Mouse (Mus musculus): ENCODE data around the gene Ndufa6. TPM values are rescaled to one million over a fixed set of nuclear protein-coding genes. Genes with fewer than 3 reads are reported as not detected.
A peak's percentile ranks its signal among the peaks of the same experiment; 100 is the strongest.
"Not testable (repeated sequence)": the region's sequence is repeated elsewhere in the genome, so short reads cannot be mapped to it uniquely, and the experiment has no call there.

Gene Ndufa6
- total RNA-seq, 2 experiments from 2014 or later, result 577 to 610 TPM

GRCm38 (mm10) chr15:82372991-82373390 lies 18.9 kb upstream of the Ndufa6 start:
- no peak for DNase-seq
- intact Hi-C loops (cut with DNase I), result no loop called here

- DNase-seq, result no peak
- intact Hi-C loops (cut with DNase I), result no loop called here
Observed at GRCm38 (mm10) chr15:82372446-82372845, 18.3 kb upstream of the Ndufa6 start.

DNA sequence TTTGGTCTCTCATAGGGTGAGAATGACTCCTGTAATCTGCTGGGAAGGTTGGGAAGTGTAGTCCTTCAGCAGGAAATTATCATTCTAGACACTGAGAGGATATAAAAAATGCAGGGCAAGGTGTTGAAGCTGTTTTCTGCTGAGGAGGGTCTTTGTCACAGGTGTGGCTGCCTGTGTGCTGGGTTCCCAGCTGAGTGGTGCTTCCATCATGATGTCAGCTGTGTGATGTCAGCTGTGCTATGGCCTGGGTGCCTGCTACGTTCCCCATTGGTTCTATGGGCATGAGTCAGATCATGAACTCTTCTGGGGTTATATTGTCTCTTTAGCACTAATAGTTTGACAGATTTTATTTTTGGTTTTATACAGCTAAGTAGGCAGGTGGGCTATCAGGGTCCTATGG lies 14.7 kb upstream of the Ndufa6 start:
- intact Hi-C loops (cut with DNase I), result no loop called here
- no peak for DNase-seq

- no peak for DNase-seq
- intact Hi-C loops (cut with DNase I), result no loop called here
Observed at GRCm38 (mm10) chr15:82368146-82368545, 14.0 kb upstream of the Ndufa6 start.

DNA sequence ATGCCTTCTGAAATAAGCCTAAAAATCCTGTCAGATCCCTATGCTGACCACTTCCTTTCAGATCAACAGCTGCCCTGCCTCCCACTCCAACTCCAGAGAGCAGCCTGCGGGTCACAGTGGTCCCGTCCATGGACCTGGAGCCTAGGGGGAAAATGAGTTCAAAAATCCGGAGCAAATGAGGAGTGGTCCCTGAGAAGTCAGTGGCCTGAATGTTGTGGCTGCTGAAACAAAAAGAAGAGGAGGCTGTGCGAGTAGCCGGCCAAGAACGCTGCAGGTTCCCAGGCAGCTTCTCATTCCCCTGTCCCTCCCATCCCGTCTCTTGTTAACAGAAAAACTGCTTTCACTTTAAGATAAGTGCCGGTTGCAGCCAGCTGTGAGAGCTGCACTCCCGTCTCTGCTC lies 10.4 kb upstream of the Ndufa6 start:
- intact Hi-C loops (cut with DNase I), result not testable (repeated sequence)
- peak in 1 of 2 experiments; percentile 1 for DNase-seq

DNA sequence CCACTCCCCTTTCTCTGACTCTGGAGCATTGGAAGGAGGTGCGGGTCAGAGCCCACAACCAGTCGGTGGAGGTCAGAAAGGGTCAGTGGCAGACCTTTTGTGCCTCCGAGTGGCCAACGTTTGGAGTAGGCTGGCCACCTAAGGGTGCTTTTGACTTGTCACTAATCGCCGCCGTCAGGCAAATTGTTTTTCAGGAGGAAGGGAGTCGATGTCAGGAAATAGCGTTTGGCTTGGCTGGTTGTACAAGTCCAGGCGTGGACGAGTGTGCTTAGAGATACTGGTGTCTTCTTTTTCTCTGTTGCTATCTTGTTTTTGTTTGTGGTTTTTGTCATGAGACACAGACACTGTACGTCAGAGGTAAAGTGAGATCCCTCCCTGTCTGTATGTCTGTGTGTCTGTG lies 9.7 kb upstream of the Ndufa6 start:
- DNase-seq; intact Hi-C loops (cut with DNase I): not testable (repeated sequence)

DNA sequence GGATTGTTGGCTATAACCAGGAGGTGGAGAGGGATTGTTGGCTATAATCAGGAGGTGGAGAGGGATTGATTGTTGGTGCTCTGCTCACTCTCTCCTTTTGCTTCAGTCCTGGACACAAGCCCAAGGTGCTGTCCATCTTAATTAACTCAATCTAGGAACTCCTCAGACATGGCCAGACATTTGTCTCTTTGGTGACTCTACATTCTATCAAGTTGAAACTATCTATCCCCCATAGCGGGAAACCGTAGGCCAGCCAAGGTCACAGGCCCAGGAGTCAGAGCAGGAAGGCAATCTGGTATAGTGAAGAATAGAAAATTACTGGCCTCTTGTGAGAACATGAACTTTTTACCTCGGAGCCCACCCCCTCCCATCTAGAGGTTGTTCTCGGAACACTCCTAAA lies 8.1 kb upstream of the Ndufa6 start:
- DNase-seq, result peak in 1 of 2 experiments; percentile 1
- intact Hi-C loops (cut with DNase I), result no loop called here

- peak in 1 of 2 experiments; percentile 20 for DNase-seq
- intact Hi-C loops (cut with DNase I), result no loop called here
Observed at GRCm38 (mm10) chr15:82361459-82362018, 7.4 kb upstream of the Ndufa6 start.

DNA sequence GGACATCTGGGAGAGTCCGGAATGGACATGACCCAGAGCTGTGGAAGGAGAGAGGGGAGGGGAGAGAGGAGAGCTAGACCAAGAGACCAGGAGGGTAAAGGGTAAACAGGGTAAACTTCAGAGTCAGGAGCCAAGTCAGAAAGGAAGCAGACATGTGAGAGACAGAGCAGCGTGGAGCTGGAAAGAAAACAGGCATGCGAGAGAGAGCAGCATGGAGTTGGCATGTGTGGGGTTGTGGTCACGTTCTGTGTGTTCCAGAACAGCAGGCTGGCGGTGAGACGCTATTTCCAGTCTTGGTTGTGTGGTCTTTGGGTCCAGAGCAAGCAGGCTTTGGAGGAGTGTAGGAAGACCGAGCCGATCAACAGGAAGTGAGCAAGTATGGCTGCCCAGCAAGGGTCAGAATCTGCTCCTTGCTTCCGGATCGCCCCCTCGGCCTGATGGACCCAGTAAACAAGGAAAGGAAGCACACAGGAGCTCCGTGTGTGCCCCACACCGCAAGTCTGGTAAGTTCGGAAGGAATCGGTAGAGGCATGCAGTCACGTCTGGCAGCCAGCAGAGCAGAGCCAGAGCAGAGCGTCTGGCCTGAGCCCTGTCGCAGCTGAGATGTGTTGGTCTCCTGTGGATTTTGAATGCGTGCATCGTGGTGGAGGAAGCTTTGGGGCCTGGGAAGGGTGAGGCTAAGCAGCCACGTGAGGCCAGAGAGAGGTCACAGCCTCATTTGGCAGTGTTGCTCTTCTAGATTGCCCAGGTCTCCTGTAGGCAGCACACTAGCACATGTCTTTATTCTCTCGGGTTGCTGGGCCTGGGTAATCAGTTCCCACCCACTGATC lies 4.5 kb upstream of the Ndufa6 start:
- intact Hi-C loops (cut with DNase I), result no loop called here
- DNase-seq, result peak in 1 of 2 experiments; percentile 36

GRCm38 (mm10) chr15:82353745-82354113 lies 393 bp downstream of the Ndufa6 start:
- intact Hi-C loops (cut with DNase I), result loop anchor here (2.0 kb wide), 1 partner anchor 63 kb away; no protein-coding TSS in a partner anchor
- no peak for DNase-seq

- no peak for DNase-seq
- intact Hi-C loops (cut with DNase I), result no loop called here
Observed at GRCm38 (mm10) chr15:82353078-82353744, 911 bp downstream of the Ndufa6 start.

DNA sequence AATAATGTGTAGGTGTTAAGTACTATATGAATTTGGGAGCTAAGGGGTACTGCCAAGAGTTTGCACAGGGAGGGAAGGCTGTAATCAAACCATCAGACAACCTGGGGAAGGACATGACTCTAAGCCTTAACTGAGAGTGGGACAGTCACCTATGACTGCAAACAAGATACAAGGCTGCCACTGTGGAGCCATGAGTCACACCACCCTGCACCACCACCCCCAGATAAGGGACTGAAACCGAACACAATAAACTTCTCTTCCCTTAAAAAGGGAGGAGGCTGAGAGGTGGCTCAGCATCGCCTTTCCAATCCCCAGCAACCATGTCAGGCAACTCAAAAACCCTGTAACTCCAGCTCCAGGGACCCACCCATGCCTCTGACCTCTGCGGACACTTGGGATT lies 2.6 kb downstream of the Ndufa6 start:
- intact Hi-C loops (cut with DNase I), result no loop called here

GRCm38 (mm10) chr15:82350349-82350748 lies 3.8 kb downstream of the Ndufa6 start:
- intact Hi-C loops (cut with DNase I), result no loop called here
- no peak for DNase-seq

More for the DNA sequence above, 2.6 kb downstream of the Ndufa6 start:
- DNase-seq, result no peak

GRCm38 (mm10) chr15:82348999-82349341 lies 5.2 kb downstream of the Ndufa6 start:
- DNase-seq, result no peak
- intact Hi-C loops (cut with DNase I), result no loop called here

GRCm38 (mm10) chr15:82348258-82348998 lies 5.7 kb downstream of the Ndufa6 start:
- intact Hi-C loops (cut with DNase I), result no loop called here
- no peak for DNase-seq

DNA sequence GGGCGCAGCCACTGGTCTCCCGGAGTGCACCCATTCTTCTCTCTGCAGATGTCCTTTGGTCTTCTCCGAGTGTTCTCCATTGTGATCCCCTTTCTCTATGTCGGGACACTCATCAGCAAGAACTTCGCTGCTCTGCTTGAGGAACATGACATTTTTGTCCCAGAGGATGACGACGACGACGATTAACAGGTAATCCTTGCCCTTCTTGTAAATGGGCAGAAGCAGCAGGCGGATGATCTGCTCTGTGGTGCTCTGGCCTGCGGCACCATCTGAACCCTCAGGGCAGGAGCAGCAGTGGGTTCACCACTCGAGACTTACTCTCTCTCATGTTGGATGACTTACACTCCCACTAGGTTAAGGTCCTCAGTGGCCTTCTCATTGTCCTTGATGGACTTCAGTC lies 6.3 kb downstream of the Ndufa6 start:
- no peak for DNase-seq
- intact Hi-C loops (cut with DNase I), result no loop called here

GRCm38 (mm10) chr15:82347303-82347676 lies 6.8 kb downstream of the Ndufa6 start:
- intact Hi-C loops (cut with DNase I), result no loop called here

GRCm38 (mm10) chr15:82346580-82347302 lies 7.4 kb downstream of the Ndufa6 start:
- intact Hi-C loops (cut with DNase I), result no loop called here
- DNase-seq, result no peak

More at GRCm38 (mm10) chr15:82347303-82347676, 6.8 kb downstream of the Ndufa6 start:
- no peak for DNase-seq

- DNase-seq, result peak; percentile 96 to 97
- intact Hi-C loops (cut with DNase I), result no loop called here
Observed at GRCm38 (mm10) chr15:82345820-82346470, 8.2 kb downstream of the Ndufa6 start.

DNA sequence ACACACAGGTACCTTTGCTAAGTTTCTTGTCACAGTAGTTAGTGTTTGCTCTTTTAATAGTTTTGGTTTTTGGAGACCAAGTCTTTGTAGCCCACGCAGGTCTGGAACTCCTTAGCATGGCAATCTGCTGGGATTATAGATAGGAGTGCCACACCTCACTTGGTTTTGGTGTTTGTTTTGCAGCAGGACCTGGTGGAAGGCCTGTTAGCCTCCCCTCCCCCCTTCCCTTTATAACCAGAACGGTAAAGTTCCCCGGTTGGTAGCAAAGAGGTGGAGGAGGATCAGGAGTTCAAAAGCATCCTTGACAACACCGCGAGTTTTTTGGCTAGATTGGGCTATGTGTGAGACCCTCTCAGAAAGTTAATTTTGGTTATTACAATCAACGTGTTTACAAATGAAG lies 9.2 kb downstream of the Ndufa6 start:
- no peak for DNase-seq
- intact Hi-C loops (cut with DNase I), result no loop called here

Measured in heart, postnatal 14 days (tissue).